Mouse (Mus musculus): Measurements from ENCODE around the gene Rdm1.
"Not testable (repeated sequence)": the region's sequence is repeated elsewhere in the genome, so short reads cannot be mapped to it uniquely, and the experiment has no call there.

Gene Rdm1

GRCm38 (mm10) chr11:101616104-101616503 lies 10.9 kb upstream of the Rdm1 start:
- DNase-seq (ENCODE audit: low read depth in 1 of 2, low spot score in 2 of 2): no peak

GRCm38 (mm10) chr11:101616948-101617767 lies 9.8 kb upstream of the Rdm1 start:
- DNase-seq (ENCODE audit: low read depth in 1 of 2, low spot score in 2 of 2): no peak

- no peak for DNase-seq (ENCODE audit: low read depth in 1 of 2, low spot score in 2 of 2)
Observed at GRCm38 (mm10) chr11:101617849-101618248, 9.1 kb upstream of the Rdm1 start.

- DNase-seq (ENCODE audit: low read depth in 1 of 2, low spot score in 2 of 2): no peak
Observed at GRCm38 (mm10) chr11:101618596-101618995, 8.4 kb upstream of the Rdm1 start.

- DNase-seq (ENCODE audit: low read depth in 1 of 2, low spot score in 2 of 2): not testable (repeated sequence)
Observed at GRCm38 (mm10) chr11:101620022-101620655, 6.9 kb upstream of the Rdm1 start.

GRCm38 (mm10) chr11:101626649-101626994 lies 373 bp upstream of the Rdm1 start:
- no peak for DNase-seq (ENCODE audit: low read depth in 1 of 2, low spot score in 2 of 2)

- DNase-seq (ENCODE audit: low read depth in 1 of 2, low spot score in 2 of 2): peak; percentile 59 to 73
Observed at GRCm38 (mm10) chr11:101627857-101628559, 1.0 kb downstream of the Rdm1 start.

- not testable (repeated sequence) for DNase-seq (ENCODE audit: low read depth in 1 of 2, low spot score in 2 of 2)
Observed at GRCm38 (mm10) chr11:101628733-101629417, 1.9 kb downstream of the Rdm1 start.

- no peak for DNase-seq (ENCODE audit: low read depth in 1 of 2, low spot score in 2 of 2)
Observed at GRCm38 (mm10) chr11:101635660-101636059, 8.7 kb downstream of the Rdm1 start.

GRCm38 (mm10) chr11:101639761-101640160 lies 12.8 kb downstream of the Rdm1 start:
- no peak for DNase-seq (ENCODE audit: low read depth in 1 of 2, low spot score in 2 of 2)

- peak in 1 of 2 experiments; percentile 72 for DNase-seq (ENCODE audit: low read depth in 1 of 2, low spot score in 2 of 2)
Observed at GRCm38 (mm10) chr11:101640857-101641709, 14.1 kb downstream of the Rdm1 start.

GRCm38 (mm10) chr11:101641710-101642642 lies 15.0 kb downstream of the Rdm1 start:
- DNase-seq (ENCODE audit: low read depth in 1 of 2, low spot score in 2 of 2): not testable (repeated sequence)

- DNase-seq (ENCODE audit: low read depth in 1 of 2, low spot score in 2 of 2): no peak
Observed at GRCm38 (mm10) chr11:101642931-101643330, 15.9 kb downstream of the Rdm1 start.

- DNase-seq (ENCODE audit: low read depth in 1 of 2, low spot score in 2 of 2): no peak
Observed at GRCm38 (mm10) chr11:101644591-101644990, 17.6 kb downstream of the Rdm1 start.

- not testable (repeated sequence) for DNase-seq (ENCODE audit: low read depth in 1 of 2, low spot score in 2 of 2)
Observed at GRCm38 (mm10) chr11:101645043-101645410, 18.0 kb downstream of the Rdm1 start.

GRCm38 (mm10) chr11:101645411-101646282 lies 18.7 kb downstream of the Rdm1 start:
- DNase-seq (ENCODE audit: low read depth in 1 of 2, low spot score in 2 of 2): peak in 1 of 2 experiments; percentile 55

- DNase-seq (ENCODE audit: low read depth in 1 of 2, low spot score in 2 of 2): not testable (repeated sequence)
Observed at GRCm38 (mm10) chr11:101646283-101646794, 19.3 kb downstream of the Rdm1 start.

GRCm38 (mm10) chr11:101647093-101647492 lies 20.1 kb downstream of the Rdm1 start:
- DNase-seq (ENCODE audit: low read depth in 1 of 2, low spot score in 2 of 2): not testable (repeated sequence)
